Mouse (Mus musculus) midbrain, embryonic 11.5 days (tissue): Measurements from ENCODE around the gene Sgo1. TPM values are rescaled to one million over a fixed set of nuclear protein-coding genes. Genes with fewer than 3 reads are reported as not detected.
"Not testable (repeated sequence)": the region's sequence is repeated elsewhere in the genome, so short reads cannot be mapped to it uniquely, and the experiment has no call there.

ENCODE experiments used
- ATAC-seq: fragments of 200-750 bp; cut with Nextera tagmentation; 2 replicates; pipeline ENCODE4 v1.8.0; 2017; ENCODE audit warnings: moderate TSS enrichment, moderate library complexity; ENCODE audit not compliant: low FRiP score
- DNase-seq: peaks from one replicate; pipeline ENCODE4 v3.0.0; 2015; ENCODE audit warnings: low spot score; ENCODE audit errors: missing footprints
- H3K27ac ChIP-seq: fragments of 300-500 bp; sonication (generic); 2 replicates; pipeline ENCODE4 v1.5.1; 2014; ENCODE audit warnings: low read depth, low read length
- H3K27me3 ChIP-seq: fragments of 300-500 bp; sonication (generic); 2 replicates; pipeline ENCODE4 v1.6.1; 2014; ENCODE audit warnings: mild to moderate bottlenecking, low read length, moderate library complexity, mixed read lengths; ENCODE audit not compliant: control insufficient read depth, insufficient read depth
- H3K36me3 ChIP-seq: fragments of 300-500 bp; sonication (generic); 2 replicates; pipeline ENCODE4 v1.6.1; 2014; ENCODE audit warnings: mild to moderate bottlenecking, low read length, moderate library complexity, mixed read lengths; ENCODE audit not compliant: control insufficient read depth, insufficient read depth
- H3K4me1 ChIP-seq: fragments of 300-500 bp; sonication (generic); 2 replicates; pipeline ENCODE4 v1.6.1; 2014; ENCODE audit warnings: low read length; ENCODE audit not compliant: control insufficient read depth, insufficient read depth
- H3K4me2 ChIP-seq: fragments of 300-500 bp; sonication (generic); 2 replicates; pipeline ENCODE4 v1.6.1; 2014; ENCODE audit warnings: mild to moderate bottlenecking, moderate library complexity
- H3K4me3 ChIP-seq: fragments of 300-500 bp; sonication (generic); 2 replicates; pipeline ENCODE4 v1.5.1; 2014; ENCODE audit warnings: low read depth, low read length
- H3K9ac ChIP-seq: fragments of 300-500 bp; sonication (generic); 2 replicates; pipeline ENCODE4 v1.6.1; 2014; ENCODE audit warnings: low read length
- H3K9me3 ChIP-seq: fragments of 300-500 bp; sonication (generic); 2 replicates; pipeline ENCODE4 v1.6.1; 2016; ENCODE audit warnings: low read length; ENCODE audit not compliant: control insufficient read depth
- WGBS: fragments of 180-500 bp; shearing (Covaris S2); extraction: QIAGEN DNeasy Blood & Tissue Kit; methylation state at CpG from one replicate; pipeline ENCODE4 v1.1.7; 2014; 5-methylcytosine and 5-hydroxymethylcytosine counted together
- polyA plus RNA-seq: library from polyadenylated mRNA; unstranded; fragments of >200 nt; fragmentation: Nextera tagmentation; extraction: Ambion mirVana; gene quantifications from 2 replicates; pipeline ENCODE4 v1.2.1, GENCODE M21; 2014

Sgo1 gene
- polyA plus RNA-seq = 52.3 and 56.2 TPM in 2 replicates

DNA sequence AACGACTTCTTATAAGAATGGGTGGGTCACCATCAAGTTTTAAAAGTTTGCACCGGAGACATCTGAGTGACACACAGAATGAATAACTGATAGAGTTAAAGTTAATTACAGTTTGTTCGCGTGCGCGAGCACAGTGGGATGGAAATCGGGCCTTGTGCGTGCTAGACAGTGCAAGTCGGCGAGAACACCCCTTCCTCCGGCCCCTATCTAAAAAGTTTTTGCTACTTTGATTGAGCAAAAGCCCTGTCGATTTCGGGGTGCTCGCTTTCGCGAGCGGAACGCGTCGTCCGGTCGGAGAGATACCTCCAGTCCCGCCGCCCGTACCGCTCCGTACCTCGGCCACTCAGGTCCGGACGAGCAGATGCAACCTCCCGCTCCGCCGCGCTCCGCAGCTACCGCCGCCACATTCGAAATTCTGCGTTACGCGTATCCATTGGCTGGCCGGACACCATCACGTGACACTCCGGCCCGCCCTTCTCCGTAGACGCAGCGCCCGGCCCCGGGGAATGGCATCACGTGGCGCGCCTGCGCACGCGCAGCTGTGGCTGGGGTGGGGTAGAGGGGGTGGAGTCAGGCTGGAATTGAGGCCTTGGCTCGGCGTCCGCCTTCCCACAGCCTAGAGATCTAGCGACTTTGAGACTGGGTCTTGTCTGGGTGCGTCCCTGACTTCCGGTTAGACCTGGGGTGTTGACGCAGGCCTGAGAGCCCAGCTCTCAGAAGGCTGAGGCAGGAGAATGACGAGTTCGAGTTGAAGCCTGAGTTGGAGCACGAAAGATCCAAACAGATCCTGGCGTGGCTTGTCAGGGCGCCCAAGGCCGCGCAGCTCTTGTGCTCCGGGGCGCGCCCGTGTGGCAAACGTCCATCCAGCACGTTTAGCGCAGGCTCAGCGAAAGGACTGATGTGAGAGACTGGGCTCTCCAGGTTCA lies at the start of gene Sgo1:
Sgo1 (minus strand) TSS at position 457 of the 926 bp plus-strand sequence.
- Histone ChIP-seq H3K9ac (peak within 1 kb of the TSS; percentile 78), H3K4me3 (peak within 1 kb of the TSS; percentile 59), H3K27ac (peak within 1 kb of the TSS; percentile 96), H3K36me3 (peaks cover 9% of the 10 kb centered on the region), H3K27me3 (no peaks in the 10 kb centered on the region), H3K4me1 (peaks cover 9% of the 10 kb centered on the region; the same call in 1 of the 2 replicates), H3K4me2 (peak within 1 kb of the TSS; percentile 61), H3K9me3 (no peaks in the 10 kb centered on the region)
- ATAC-seq (peak; percentile 99), DNase-seq (peak; percentile 100)
- under 1% methylated on average over 78 of the region's 78 CpGs for WGBS

DNA sequence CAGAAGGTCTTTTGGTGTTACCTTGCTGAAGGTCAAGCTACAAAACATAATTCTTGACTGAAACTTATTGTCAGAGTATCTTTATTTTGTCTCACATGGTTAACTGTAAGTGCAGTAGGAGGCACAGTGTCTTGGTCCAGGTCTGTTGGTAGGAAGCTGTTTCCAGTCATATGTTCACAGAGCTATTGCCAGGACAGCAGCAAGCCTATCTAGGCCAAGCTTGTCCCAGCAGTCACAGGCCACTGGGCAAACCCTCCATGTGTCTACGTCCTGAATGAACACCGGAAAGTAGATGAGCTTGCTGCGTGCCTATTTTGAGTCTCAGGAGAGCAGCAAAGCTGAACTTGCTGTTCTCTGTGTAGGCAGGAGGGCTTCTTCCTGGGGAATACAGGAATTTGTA lies 29.8 kb upstream of the Sgo1 start:
- not testable (repeated sequence) for DNase-seq, H3K27ac ChIP-seq, H3K36me3 ChIP-seq, H3K4me2 ChIP-seq, H3K4me3 ChIP-seq, H3K4me1 ChIP-seq, H3K27me3 ChIP-seq, H3K9ac ChIP-seq, ATAC-seq, H3K9me3 ChIP-seq
- 86% methylated on average over 3 of the region's 3 CpGs for WGBS

DNA sequence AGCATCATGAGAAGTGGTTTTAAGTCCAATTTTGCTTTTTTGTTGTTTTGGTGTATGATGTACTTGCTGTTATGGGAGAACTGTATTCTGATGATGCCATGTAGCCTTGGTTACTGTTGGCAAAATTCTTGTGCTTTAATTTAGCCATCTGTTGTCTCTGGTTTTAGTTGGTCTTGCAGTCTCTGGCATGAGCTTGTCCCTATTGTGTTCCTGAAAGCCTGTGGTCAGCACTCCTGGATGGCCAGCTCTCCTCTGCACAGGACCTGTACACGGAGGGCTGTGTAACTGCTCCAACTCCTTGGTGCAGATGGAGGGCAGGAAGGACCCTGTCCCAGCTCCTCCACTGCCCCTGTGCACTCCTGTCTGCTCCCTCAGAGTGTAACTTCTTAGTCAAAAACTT lies 29.3 kb upstream of the Sgo1 start:
- H3K27ac ChIP-seq = no peak overlapping the region
- no peaks in the 10 kb centered on the region for H3K4me1 ChIP-seq
- WGBS = 71% methylated on average over 1 of the region's 1 CpGs
- DNase-seq = no peak
- H3K4me3 ChIP-seq = no peak overlapping the region
- no peaks in the 10 kb centered on the region for H3K27me3 ChIP-seq
- no peak overlapping the region for H3K4me2 ChIP-seq
- no peaks in the 10 kb centered on the region for H3K9me3 ChIP-seq
- H3K9ac ChIP-seq = no peak overlapping the region
- no peak for ATAC-seq
- no peaks in the 10 kb centered on the region for H3K36me3 ChIP-seq

DNA sequence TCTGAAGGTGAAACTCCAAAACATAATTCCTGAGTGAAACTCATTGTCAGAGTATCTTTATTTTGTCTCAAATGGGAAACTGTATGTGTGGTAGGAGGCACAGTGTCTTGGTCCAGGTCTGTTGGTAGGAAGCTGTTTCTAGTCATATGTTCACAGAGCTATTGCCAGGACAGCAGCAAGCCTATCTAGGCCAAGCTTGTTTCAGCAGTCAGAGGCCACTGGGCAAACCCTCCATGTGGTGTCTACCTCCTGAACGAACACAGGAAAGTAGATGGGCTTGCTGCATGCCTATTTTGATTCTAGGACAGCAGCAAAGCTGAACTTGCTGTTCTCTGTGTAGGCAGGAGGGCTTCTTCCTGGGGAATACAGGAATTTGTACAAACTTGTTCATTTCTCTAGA lies 26.0 kb upstream of the Sgo1 start:
- not testable (repeated sequence) for H3K4me1 ChIP-seq, H3K9ac ChIP-seq, H3K27ac ChIP-seq, H3K9me3 ChIP-seq, H3K4me2 ChIP-seq, H3K4me3 ChIP-seq, H3K36me3 ChIP-seq, H3K27me3 ChIP-seq, DNase-seq, ATAC-seq
- WGBS = 64% methylated on average over 1 of the region's 1 CpGs

DNA sequence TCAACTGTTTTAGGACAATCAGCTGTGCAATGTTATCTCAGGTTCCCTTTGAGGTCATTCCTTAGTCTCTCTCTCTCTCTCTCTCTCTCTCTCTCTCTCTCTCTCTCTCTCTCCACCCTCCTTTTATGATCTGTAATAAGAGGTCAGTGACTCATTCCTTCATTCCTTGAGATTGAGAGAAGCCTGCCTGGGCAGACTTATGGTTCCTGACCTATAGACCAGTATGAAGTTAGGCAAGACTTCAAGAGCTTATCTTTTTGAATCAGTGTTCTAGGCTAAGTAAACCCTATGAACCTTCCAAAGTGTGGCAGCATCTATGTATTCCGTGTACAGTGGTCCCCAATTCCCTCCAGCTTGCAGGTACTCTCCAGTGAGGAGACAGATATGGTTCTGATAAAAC lies 25.3 kb upstream of the Sgo1 start:
- no peak overlapping the region for H3K4me3 ChIP-seq
- H3K4me1 ChIP-seq = no peaks in the 10 kb centered on the region
- no peaks in the 10 kb centered on the region for H3K9me3 ChIP-seq
- DNase-seq = no peak
- no peak for ATAC-seq
- H3K9ac ChIP-seq = no peak overlapping the region
- no peaks in the 10 kb centered on the region for H3K27me3 ChIP-seq
- no peak overlapping the region for H3K27ac ChIP-seq
- WGBS = 85% methylated on average over 1 of the region's 1 CpGs
- H3K4me2 ChIP-seq = no peak overlapping the region
- no peaks in the 10 kb centered on the region for H3K36me3 ChIP-seq

DNA sequence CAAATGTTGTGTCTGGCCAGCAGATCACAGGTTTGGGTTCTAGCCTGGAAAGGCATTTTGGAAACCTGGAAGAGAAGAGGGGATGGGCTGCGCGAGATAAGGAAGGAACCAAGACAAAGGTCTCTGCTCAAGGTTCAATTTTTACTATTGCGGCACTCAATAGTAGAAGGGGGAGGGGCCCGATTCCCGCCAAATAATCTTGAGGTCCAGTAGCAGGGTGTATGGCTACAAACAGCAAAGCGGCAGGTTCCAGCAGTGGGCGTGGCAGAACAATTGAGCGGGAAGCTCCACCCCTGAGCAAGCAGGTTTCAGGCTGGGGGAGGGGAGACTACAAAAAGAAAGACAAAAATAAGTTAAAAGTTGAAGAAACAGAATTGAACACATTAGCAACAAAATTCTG lies 8.4 kb upstream of the Sgo1 start:
- ATAC-seq, H3K27me3 ChIP-seq, H3K27ac ChIP-seq, H3K4me2 ChIP-seq, H3K4me1 ChIP-seq, H3K9me3 ChIP-seq, H3K4me3 ChIP-seq, H3K9ac ChIP-seq, H3K36me3 ChIP-seq, DNase-seq: not testable (repeated sequence)
- WGBS = 92% methylated on average over 8 of the region's 8 CpGs

DNA sequence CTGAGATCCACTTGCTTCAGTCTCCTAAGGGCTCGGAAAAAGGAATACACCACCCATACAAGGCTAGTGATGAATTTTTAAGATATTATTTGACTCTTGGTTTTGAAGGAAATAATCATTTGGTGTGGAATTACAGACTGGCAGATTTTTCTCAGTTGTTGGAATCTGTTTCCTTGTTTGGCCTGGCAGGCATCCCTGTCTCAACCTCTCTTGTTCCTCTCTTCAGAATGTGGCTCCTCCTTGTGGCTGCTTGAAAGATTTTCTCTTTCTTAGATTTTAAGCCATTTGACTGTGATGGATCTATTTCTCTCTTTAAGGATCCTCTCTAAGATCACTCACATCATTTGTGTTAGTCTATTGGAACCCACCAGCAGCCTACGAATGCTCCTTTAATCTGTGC lies 4.9 kb upstream of the Sgo1 start:
- ATAC-seq (no peak), DNase-seq (peak; percentile 68)
- Histone ChIP-seq H3K27me3 (no peaks in the 10 kb centered on the region), H3K36me3 (no peaks in the 10 kb centered on the region), H3K4me3 (no peak overlapping the region), H3K9ac (no peak overlapping the region), H3K9me3 (no peaks in the 10 kb centered on the region), H3K4me2 (no peak overlapping the region), H3K27ac (no peak overlapping the region), H3K4me1 (peaks cover 2% of the 10 kb centered on the region; the same call in 1 of the 2 replicates)
- WGBS = 83% methylated on average over 2 of the region's 2 CpGs

DNA sequence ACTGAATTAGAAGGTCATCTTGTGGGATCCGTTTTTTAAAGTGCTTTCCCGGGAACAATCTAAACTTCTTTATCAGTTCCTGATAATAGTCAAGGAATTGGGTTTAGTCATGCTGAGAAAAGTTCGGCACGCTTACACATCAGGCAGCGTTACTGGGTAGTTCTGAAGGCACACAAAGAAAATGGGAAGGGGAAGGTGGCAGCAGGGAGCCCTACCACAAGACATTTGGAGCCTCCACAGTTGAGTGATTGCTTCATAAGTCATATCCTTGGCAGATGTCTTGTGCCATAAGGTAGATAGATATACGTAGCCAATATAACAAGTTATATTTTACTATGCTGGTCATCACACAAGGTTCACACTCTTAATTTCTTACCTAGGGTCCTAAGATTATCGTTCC lies 813 bp upstream of the Sgo1 start:
- DNase-seq (no peak), ATAC-seq (no peak; the same call in 1 of the 2 replicates)
- no peaks in the 10 kb centered on the region for H3K9me3 ChIP-seq
- no peaks in the 10 kb centered on the region for H3K27me3 ChIP-seq
- peak overlapping the region; percentile 96 for H3K27ac ChIP-seq
- peak overlapping the region; percentile 61 for H3K4me2 ChIP-seq
- peaks cover 4% of the 10 kb centered on the region; the same call in 1 of the 2 replicates for H3K36me3 ChIP-seq
- H3K4me3 ChIP-seq = peak overlapping the region; percentile 59
- WGBS = 26% methylated on average over 7 of the region's 7 CpGs
- H3K9ac ChIP-seq = peak overlapping the region; percentile 78
- peaks cover 9% of the 10 kb centered on the region; the same call in 1 of the 2 replicates for H3K4me1 ChIP-seq

DNA sequence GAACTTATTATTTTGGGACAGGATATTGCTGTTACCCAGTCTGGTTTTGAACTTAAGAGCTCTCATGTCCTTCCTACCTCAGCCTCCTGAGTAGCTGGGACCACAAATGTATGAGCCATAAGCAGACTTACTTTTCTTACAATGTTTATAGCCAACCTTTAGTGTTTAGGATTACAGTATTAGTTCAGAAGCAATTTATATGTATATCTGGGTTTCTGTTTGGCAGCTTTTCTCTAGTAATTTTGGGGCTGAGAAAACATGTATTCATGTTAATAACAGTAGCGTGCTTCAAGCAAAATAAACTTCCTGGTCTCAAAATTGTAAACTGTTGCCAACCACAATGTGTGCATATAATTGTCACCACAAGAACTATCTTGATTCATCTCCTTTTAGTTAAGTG lies 812 bp downstream of the Sgo1 start:
- Histone ChIP-seq H3K9me3 (no peaks in the 10 kb centered on the region), H3K27me3 (no peaks in the 10 kb centered on the region), H3K4me2 (peak overlapping the region; percentile 61), H3K4me3 (peak overlapping the region; percentile 59), H3K9ac (peak overlapping the region; percentile 75; the same call in 1 of the 2 replicates), H3K4me1 (peaks cover 9% of the 10 kb centered on the region; the same call in 1 of the 2 replicates), H3K27ac (no peak overlapping the region), H3K36me3 (peaks cover 9% of the 10 kb centered on the region)
- WGBS = 25% methylated on average over 1 of the region's 1 CpGs
- DNase-seq (no peak), ATAC-seq (no peak)
